Mouse (Mus musculus) E14TG2a.4 (cell line): ENCODE results near the gene Hist1h1t.

Experiments
- H3K27me3 ChIP-seq: 2 replicates; pipeline ENCODE4 v1.6.1; 2014; ENCODE audit warnings: low read length, control low read depth; ENCODE audit not compliant: insufficient read depth
- H3K36me3 ChIP-seq: 2 replicates; pipeline ENCODE4 v1.6.1; 2014; ENCODE audit warnings: low read length, control low read depth; ENCODE audit not compliant: insufficient read depth
- H3K4me1 ChIP-seq: replicated peaks from 2 replicates; pipeline ENCODE4 v1.6.1; 2014; ENCODE audit warnings: low read depth, low read length, control low read depth
- H3K4me3 ChIP-seq: replicated peaks from 2 replicates; pipeline ENCODE4 v1.5.1; 2014; ENCODE audit warnings: mild to moderate bottlenecking, low read length
- H3K9me3 ChIP-seq: 2 replicates; pipeline ENCODE4 v1.6.1; 2014; ENCODE audit warnings: low read length, control low read depth
- CTCF ChIP-seq: conservative IDR thresholded peaks from 2 replicates; pipeline ENCODE4 v1.5.1; 2014; ENCODE audit warnings: low read length
- NANOG ChIP-seq: IDR thresholded peaks from 2 replicates; pipeline ENCODE4 v1.6.1; 2014; ENCODE audit warnings: borderline replicate concordance, low read length, mixed read lengths
- POU5F1 ChIP-seq: IDR thresholded peaks from 2 replicates; pipeline ENCODE4 v1.6.1; 2014; ENCODE audit warnings: low read length, borderline replicate concordance

Gene Hist1h1t

DNA sequence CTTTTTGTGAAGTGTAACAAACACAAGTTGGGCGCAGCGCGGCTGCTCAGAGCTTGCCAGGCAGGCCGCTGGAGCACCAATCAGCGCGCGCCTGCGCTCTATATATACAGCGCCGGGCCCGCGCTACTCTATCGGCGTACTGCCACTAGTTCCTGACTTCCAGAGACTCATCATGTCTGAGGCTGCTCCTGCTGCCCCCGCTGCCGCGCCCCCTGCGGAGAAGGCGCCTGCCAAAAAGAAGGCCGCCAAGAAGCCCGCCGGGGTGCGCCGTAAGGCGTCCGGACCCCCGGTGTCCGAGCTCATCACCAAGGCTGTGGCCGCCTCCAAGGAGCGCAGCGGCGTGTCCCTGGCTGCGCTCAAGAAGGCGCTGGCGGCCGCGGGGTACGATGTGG lies 43.1 kb downstream of the Hist1h1t start, which contains the start of gene Hist1h1c:
Gene Hist1h1c, plus strand, starts transcription at position 132 of the 392 bp plus-strand sequence.
- H3K4me1 ChIP-seq = peaks cover 22% of the 10 kb centered on the region
- TF ChIP-seq CTCF (no peak), POU5F1 (no peak), NANOG (no peak)
- no peaks in the 10 kb centered on the region for H3K27me3 ChIP-seq
- H3K9me3 ChIP-seq = no peaks in the 10 kb centered on the region
- no peaks in the 10 kb centered on the region for H3K36me3 ChIP-seq
- H3K4me3 ChIP-seq = peak within 1 kb of the TSS; percentile 81

GRCm38 (mm10) chr13:23739069-23739921 lies 43.7 kb downstream of the Hist1h1t start:
- Histone ChIP-seq H3K36me3 (no peaks in the 10 kb centered on the region), H3K9me3 (no peaks in the 10 kb centered on the region), H3K4me1 (peaks cover 28% of the 10 kb centered on the region), H3K4me3 (peak overlapping the region; percentile 81), H3K27me3 (no peaks in the 10 kb centered on the region)
- TF ChIP-seq CTCF = no peak
- TF ChIP-seq NANOG = 0 out of 2 replicates have a peak, but pooled peaks have one; percentile 26

DNA sequence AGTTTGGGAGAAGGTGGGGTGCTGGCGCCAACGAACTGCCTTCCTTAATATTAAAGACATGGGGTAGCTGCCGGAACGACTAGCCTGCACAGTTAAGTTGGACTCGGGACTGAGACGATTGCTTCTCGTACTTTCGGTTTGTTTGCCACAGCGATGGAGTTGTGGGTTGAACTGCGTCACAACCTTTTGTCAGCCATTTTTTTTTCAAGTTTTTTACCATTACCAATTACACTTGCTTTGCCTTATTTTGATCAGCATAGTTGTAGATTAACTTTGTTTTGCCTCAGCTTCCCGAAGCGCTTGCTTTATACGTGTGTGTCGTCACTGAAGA lies 44.3 kb downstream of the Hist1h1t start:
- no peak for TF ChIP-seq POU5F1
- TF ChIP-seq NANOG = no peak
- TF ChIP-seq CTCF = no peak
- Histone ChIP-seq H3K9me3 (no peaks in the 10 kb centered on the region), H3K36me3 (no peaks in the 10 kb centered on the region), H3K4me1 (peaks cover 29% of the 10 kb centered on the region), H3K27me3 (no peaks in the 10 kb centered on the region), H3K4me3 (peak overlapping the region; percentile 81)

- peak overlapping the region; percentile 81 for H3K4me3 ChIP-seq
- no peak for TF ChIP-seq CTCF
- TF ChIP-seq POU5F1 = no peak
- no peak for TF ChIP-seq NANOG
- peaks cover 29% of the 10 kb centered on the region for H3K4me1 ChIP-seq
- no peaks in the 10 kb centered on the region for H3K36me3 ChIP-seq
- no peaks in the 10 kb centered on the region for H3K27me3 ChIP-seq
- no peaks in the 10 kb centered on the region for H3K9me3 ChIP-seq
Observed at GRCm38 (mm10) chr13:23740256-23740840, 44.7 kb downstream of the Hist1h1t start.

GRCm38 (mm10) chr13:23740910-23741309 lies 45.3 kb downstream of the Hist1h1t start:
- Histone ChIP-seq H3K27me3 (no peaks in the 10 kb centered on the region), H3K4me1 (peaks cover 29% of the 10 kb centered on the region), H3K36me3 (no peaks in the 10 kb centered on the region), H3K4me3 (peak overlapping the region; percentile 46; the same call in 1 of the 2 replicates), H3K9me3 (no peaks in the 10 kb centered on the region)
- TF ChIP-seq CTCF = no peak
- no peak for TF ChIP-seq NANOG
- TF ChIP-seq POU5F1 = no peak

- TF ChIP-seq POU5F1 = 0 out of 2 replicates have a peak, but pooled peaks have one; percentile 52
- no peak; the same call in 1 of the 2 replicates for TF ChIP-seq NANOG
- Histone ChIP-seq H3K4me1 (peaks cover 28% of the 10 kb centered on the region), H3K36me3 (no peaks in the 10 kb centered on the region), H3K9me3 (no peaks in the 10 kb centered on the region), H3K27me3 (no peaks in the 10 kb centered on the region), H3K4me3 (peak overlapping the region; percentile 46; the same call in 1 of the 2 replicates)
Observed at GRCm38 (mm10) chr13:23742007-23742406, 46.4 kb downstream of the Hist1h1t start.

GRCm38 (mm10) chr13:23743215-23743614 lies 47.6 kb downstream of the Hist1h1t start:
- TF ChIP-seq NANOG (no peak), POU5F1 (no peak), CTCF (no peak)
- H3K9me3 ChIP-seq = no peaks in the 10 kb centered on the region
- H3K27me3 ChIP-seq = no peaks in the 10 kb centered on the region

GRCm38 (mm10) chr13:23743963-23744362 lies 48.3 kb downstream of the Hist1h1t start:
- TF ChIP-seq POU5F1 (no peak), NANOG (no peak), CTCF (no peak)
- Histone ChIP-seq H3K9me3 (no peaks in the 10 kb centered on the region), H3K27me3 (no peaks in the 10 kb centered on the region), H3K4me1 (peaks cover 30% of the 10 kb centered on the region), H3K4me3 (peak overlapping the region; percentile 73), H3K36me3 (no peaks in the 10 kb centered on the region)

More at GRCm38 (mm10) chr13:23743215-23743614, 47.6 kb downstream of the Hist1h1t start:
- no peaks in the 10 kb centered on the region for H3K36me3 ChIP-seq
- H3K4me1 ChIP-seq = peaks cover 23% of the 10 kb centered on the region
- H3K4me3 ChIP-seq = peak overlapping the region; percentile 73

- H3K4me3 ChIP-seq = peak overlapping the region; percentile 73
- no peaks in the 10 kb centered on the region for H3K27me3 ChIP-seq
- H3K9me3 ChIP-seq = no peaks in the 10 kb centered on the region
- peaks cover 38% of the 10 kb centered on the region for H3K4me1 ChIP-seq
- no peaks in the 10 kb centered on the region for H3K36me3 ChIP-seq
- TF ChIP-seq POU5F1 (no peak), NANOG (no peak), CTCF (no peak)
Observed at GRCm38 (mm10) chr13:23744421-23745380, 49.1 kb downstream of the Hist1h1t start.
